Mouse (Mus musculus) CH12.LX (cell line): ENCODE measurements around the gene Tm4sf19. TPM values are rescaled to one million over a fixed set of nuclear protein-coding genes. Genes with fewer than 3 reads are reported as not detected.

Experiments
- DNase-seq: peaks from one replicate; pipeline ENCODE4 v3.0.0-alpha.2; 2013; ENCODE audit errors: extremely low read depth
- H3K27ac ChIP-seq: 2 replicates; pipeline ENCODE4 v1.5.1; 2012; ENCODE audit warnings: low read depth, mild to moderate bottlenecking, control low read depth, moderate library complexity; ENCODE audit not compliant: insufficient read depth
- H3K27me3 ChIP-seq: replicated peaks from 2 replicates; pipeline ENCODE3; 2012; ENCODE audit warnings: inconsistent platforms
- H3K36me3 ChIP-seq, 2 experiments: replicated peaks in 1 of 2; 2 replicates each; pipeline versions ENCODE3 to v1.6.1; 2012; ENCODE audit warnings: inconsistent platforms in 1 of 2, low read length in 1 of 2, mild to moderate bottlenecking in 1 of 2, mixed read lengths in 1 of 2, moderate library complexity in 1 of 2; ENCODE audit not compliant: control insufficient read depth in 1 of 2, insufficient read depth in 1 of 2
- H3K4me1 ChIP-seq, 2 experiments: 2 replicates each; pipeline ENCODE4 v1.6.1; 2012; ENCODE audit warnings: inconsistent platforms in 1 of 2, moderate library complexity in 1 of 2; ENCODE audit not compliant: insufficient read depth in 2 of 2, control insufficient read depth in 1 of 2
- H3K4me2 ChIP-seq: 2 replicates; pipeline ENCODE4 v1.6.1; 2012; ENCODE audit warnings: low read depth, mild to moderate bottlenecking, control low read depth; ENCODE audit not compliant: poor library complexity, insufficient read depth, severe bottlenecking
- H3K4me3 ChIP-seq, 3 experiments: fragments of 150-350 bp in 1 of 3; sonication (generic) in 1 of 3; replicated peaks in 1 of 3; 2 replicates each; pipeline versions ENCODE3 to v1.5.1; 2011 to 2012; ENCODE audit warnings: low read depth in 2 of 3, low read length in 2 of 3, mild to moderate bottlenecking in 2 of 3, moderate library complexity in 2 of 3, control low read depth in 1 of 3, improper control_type of control experiment in 1 of 3, inconsistent platforms in 1 of 3, mixed read lengths in 1 of 3; ENCODE audit not compliant: poor library complexity in 1 of 3
- H3K79me2 ChIP-seq: replicated peaks from 2 replicates; pipeline ENCODE4 v1.6.1; 2012; ENCODE audit warnings: mild to moderate bottlenecking, moderate library complexity; ENCODE audit not compliant: control insufficient read depth, poor library complexity, insufficient read depth, severe bottlenecking; ENCODE audit errors: extremely low read depth
- H3K9ac ChIP-seq: 2 replicates; pipeline ENCODE4 v1.6.1; 2012; ENCODE audit warnings: low read depth, mild to moderate bottlenecking, control low read depth, moderate library complexity; ENCODE audit not compliant: insufficient read depth
- H3K9me3 ChIP-seq: replicated peaks from 2 replicates; pipeline ENCODE3; 2012; ENCODE audit warnings: low read length, inconsistent platforms, mixed read lengths
- CHD2 ChIP-seq: IDR thresholded peaks from 2 replicates; pipeline ENCODE4 v1.6.1; 2011; ENCODE audit warnings: low read length, improper control_type of control experiment
- CTCF ChIP-seq, 2 experiments: IDR thresholded peaks in 1 of 2; conservative IDR thresholded peaks in 1 of 2; 2 replicates each; pipeline ENCODE4 v1.5.1; 2011 to 2012; ENCODE audit warnings: low read depth in 2 of 2, low read length in 2 of 2, improper control_type of control experiment in 1 of 2, inconsistent platforms in 1 of 2, mild to moderate bottlenecking in 1 of 2, moderate library complexity in 1 of 2
- EP300 ChIP-seq: IDR thresholded peaks from 2 replicates; pipeline ENCODE4 v1.6.1; 2011; ENCODE audit warnings: low read length, improper control_type of control experiment
- ETS1 ChIP-seq: conservative IDR thresholded peaks from 2 replicates; pipeline ENCODE4 v1.6.1; 2012; ENCODE audit warnings: low read depth, mild to moderate bottlenecking, inconsistent platforms, low read length, improper control_type of control experiment, moderate library complexity
- GABPA ChIP-seq: IDR thresholded peaks from 2 replicates; pipeline ENCODE4 v1.6.1; 2012; ENCODE audit warnings: low read depth, low read length, improper control_type of control experiment, inconsistent platforms; ENCODE audit not compliant: insufficient replicate concordance
- JUN ChIP-seq: IDR thresholded peaks from 2 replicates; pipeline ENCODE4 v1.6.1; 2011; ENCODE audit warnings: low read depth, mild to moderate bottlenecking, low read length, improper control_type of control experiment, moderate library complexity; ENCODE audit not compliant: insufficient read depth
- JUND ChIP-seq: conservative IDR thresholded peaks from 2 replicates; pipeline ENCODE4 v1.6.1; 2011; ENCODE audit warnings: low read depth, low read length, improper control_type of control experiment
- KAT2A ChIP-seq: IDR thresholded peaks from 2 replicates; pipeline ENCODE4 v1.6.1; 2012; ENCODE audit warnings: low read length, improper control_type of control experiment, inconsistent platforms; ENCODE audit not compliant: insufficient replicate concordance
- MAX ChIP-seq: IDR thresholded peaks from 2 replicates; pipeline ENCODE4 v1.6.1; 2011; ENCODE audit warnings: low read length, improper control_type of control experiment
- MAZ ChIP-seq: IDR thresholded peaks from 2 replicates; pipeline ENCODE4 v1.6.1; 2012; ENCODE audit warnings: low read depth, mild to moderate bottlenecking, inconsistent platforms, low read length, improper control_type of control experiment, moderate library complexity
- MXI1 ChIP-seq: IDR thresholded peaks from 2 replicates; pipeline ENCODE4 v1.6.1; 2011; ENCODE audit warnings: mild to moderate bottlenecking, low read depth, low read length, improper control_type of control experiment
- MYC ChIP-seq: IDR thresholded peaks from 2 replicates; pipeline ENCODE4 v1.6.1; 2011; ENCODE audit warnings: low read depth, mild to moderate bottlenecking, improper control_type of control experiment, low read length
- NELFE ChIP-seq: IDR thresholded peaks from 2 replicates; pipeline ENCODE4 v1.6.1; 2011; ENCODE audit warnings: low read depth, low read length, improper control_type of control experiment
- NRF1 ChIP-seq: IDR thresholded peaks from 2 replicates; pipeline ENCODE4 v1.6.1; 2014; ENCODE audit warnings: low read depth, mild to moderate bottlenecking, inconsistent platforms, low read length, improper control_type of control experiment, moderate library complexity
- PAX5 ChIP-seq: IDR thresholded peaks from 2 replicates; pipeline ENCODE4 v1.6.1; 2012; ENCODE audit warnings: low read length, inconsistent platforms, mixed read lengths
- POLR2A ChIP-seq: IDR thresholded peaks from 2 replicates; pipeline ENCODE4 v1.6.1; 2011; ENCODE audit warnings: low read depth, mild to moderate bottlenecking, improper control_type of control experiment, low read length
- POLR2AphosphoS2 ChIP-seq: IDR thresholded peaks from 2 replicates; pipeline ENCODE4 v1.6.1; 2011; ENCODE audit warnings: low read depth, low read length, improper control_type of control experiment
- RAD21 ChIP-seq: IDR thresholded peaks from 2 replicates; pipeline ENCODE4 v1.6.1; 2011; ENCODE audit warnings: low read depth, mild to moderate bottlenecking, low read length, improper control_type of control experiment, moderate library complexity
- RCOR1 ChIP-seq: conservative IDR thresholded peaks from 2 replicates; pipeline ENCODE4 v1.6.1; 2012; ENCODE audit warnings: low read depth, mild to moderate bottlenecking, inconsistent platforms, low read length, improper control_type of control experiment
- SIN3A ChIP-seq: IDR thresholded peaks from 2 replicates; pipeline ENCODE4 v1.6.1; 2012; ENCODE audit warnings: low read length, improper control_type of control experiment, inconsistent platforms
- SMC3 ChIP-seq: IDR thresholded peaks from 2 replicates; pipeline ENCODE4 v1.6.1; 2011; ENCODE audit warnings: low read depth, low read length, improper control_type of control experiment
- TBP ChIP-seq: conservative IDR thresholded peaks from 2 replicates; pipeline ENCODE4 v1.6.1; 2011; ENCODE audit warnings: low read depth, low read length, improper control_type of control experiment
- UBTF ChIP-seq: IDR thresholded peaks from 2 replicates; pipeline ENCODE4 v1.6.1; 2012; ENCODE audit warnings: low read depth, mild to moderate bottlenecking, inconsistent platforms, low read length, improper control_type of control experiment, moderate library complexity
- USF1 ChIP-seq: IDR thresholded peaks from 2 replicates; pipeline ENCODE4 v1.6.1; 2014; ENCODE audit warnings: low read depth, mild to moderate bottlenecking, inconsistent platforms, low read length, improper control_type of control experiment
- ZKSCAN1 ChIP-seq: IDR thresholded peaks from 2 replicates; pipeline ENCODE4 v1.6.1; 2012; ENCODE audit warnings: low read depth, inconsistent platforms, low read length, improper control_type of control experiment, borderline replicate concordance
- ZMIZ1 ChIP-seq: IDR thresholded peaks from 2 replicates; pipeline ENCODE4 v1.6.1; 2012; ENCODE audit warnings: low read depth, mild to moderate bottlenecking, inconsistent platforms, low read length, improper control_type of control experiment
- dilution Hi-C: fragments of 300-500 bp; cut with MboI; formaldehyde crosslinking; loops from 2 replicates; pipeline ENCODE4 v1.14.3; 2020; ENCODE audit warnings: low sequenced_read_pairs; ENCODE audit not compliant: extremely low pct_unique_long_range_greater_than_20kb, extremely low pct_ligation_motif_present
- in situ Hi-C: fragments of 300-500 bp; cut with MboI; formaldehyde crosslinking; loops from 3 replicates; pipeline ENCODE4 v1.14.3; 2019; ENCODE audit warnings: low sequenced_read_pairs, low pct_ligation_motif_present, low pct_unique_long_range_greater_than_20kb, mixed read lengths
- polyA plus RNA-seq: library from polyadenylated mRNA; unstranded; fragments of >175 nt; gene quantifications from 2 replicates; pipeline ENCODE4 v1.2.1, GENCODE M21; 2012; ENCODE audit warnings: low read depth; ENCODE audit not compliant: insufficient read length
- total RNA-seq, 2 experiments: library from RNA; depleted of rRNA; stranded (reverse); fragments of 300-350 nt in 1 of 2; fragments of >200 nt in 1 of 2; gene quantifications; 2 replicates each; pipeline ENCODE4 v1.2.3; 2012 to 2014

The Tm4sf19 gene
- total and polyA plus RNA-seq, 3 experiments = 0.25 to 1.3 (median 0.78) TPM

GRCm38 (mm10) chr16:32407730-32408129 is 7.4 kb downstream of the Tm4sf19 start:
- no peaks in the 10 kb centered on the region for H3K36me3 ChIP-seq
- no peaks in the 10 kb centered on the region for H3K79me2 ChIP-seq
- TF ChIP-seq POLR2AphosphoS2 (no peak), MXI1 (no peak), JUND (no peak), MYC (no peak), CTCF (conservative IDR thresholded peaks at IDR 0.05 in 1 of 2, IDR thresholded peaks at IDR 0.05 in 1 of 2; ENCODE audit: low read depth in 2 of 2, low read length in 2 of 2) (no peak), MAZ (no peak), CHD2 (no peak), JUN (no peak), NRF1 (no peak), GABPA (no peak), USF1 (no peak), NELFE (no peak), SIN3A (no peak), SMC3 (no peak), UBTF (no peak), POLR2A (no peak), RAD21 (no peak), KAT2A (no peak), ZMIZ1 (no peak)
- dilution Hi-C loops = no loop called here
- H3K4me3 ChIP-seq = no peak overlapping the region
- in situ Hi-C loops = no loop called here
- H3K4me1 ChIP-seq = peaks cover 10 to 45% of the 10 kb centered on the region in 2 experiments
- no peak overlapping the region for H3K9ac ChIP-seq
- DNase-seq = no peak
- H3K27me3 ChIP-seq = no peaks in the 10 kb centered on the region
- no peaks in the 10 kb centered on the region for H3K9me3 ChIP-seq
- no peak overlapping the region for H3K27ac ChIP-seq
- no peak overlapping the region for H3K4me2 ChIP-seq

GRCm38 (mm10) chr16:32417457-32417856 is 17.2 kb downstream of the Tm4sf19 start:
- dilution Hi-C loops (no loop called here), in situ Hi-C loops (no loop called here)
- Histone ChIP-seq H3K9ac (no peak overlapping the region), H3K36me3 (no peaks in the 10 kb centered on the region), H3K27me3 (no peaks in the 10 kb centered on the region), H3K4me2 (no peak overlapping the region), H3K4me1 (peaks cover 0 to 6% of the 10 kb centered on the region in 2 experiments; a peak in 1 of 4 replicates), H3K27ac (no peak overlapping the region), H3K9me3 (peaks cover 3% of the 10 kb centered on the region), H3K79me2 (no peaks in the 10 kb centered on the region), H3K4me3 (no peak overlapping the region)
- DNase-seq = no peak
- no peak for TF ChIP-seq MAX
- no peak for TF ChIP-seq PAX5
- TF ChIP-seq TBP = no peak
- TF ChIP-seq NRF1 = no peak
- TF ChIP-seq CHD2 = no peak
- TF ChIP-seq SIN3A = no peak
- TF ChIP-seq RCOR1 = no peak
- no peak for TF ChIP-seq MYC
- no peak for TF ChIP-seq MXI1
- TF ChIP-seq CTCF (conservative IDR thresholded peaks at IDR 0.05 in 1 of 2, IDR thresholded peaks at IDR 0.05 in 1 of 2; ENCODE audit: low read depth in 2 of 2, low read length in 2 of 2) = no peak
- TF ChIP-seq EP300 = no peak
- TF ChIP-seq ETS1 = no peak
- no peak for TF ChIP-seq ZKSCAN1
- no peak for TF ChIP-seq USF1
